Mouse (Mus musculus): ENCODE data around the gene Sema5a. TPM values are rescaled to one million over a fixed set of nuclear protein-coding genes. Genes with fewer than 3 reads are reported as not detected.

Gene Sema5a
- polyA plus RNA-seq, 1 experiment from 2014 or later, result 26.3 TPM

GRCm38 (mm10) chr15:32730839-32731238, 486.2 kb downstream of the Sema5a start:
- H3K9ac ChIP-seq, result no peak overlapping the region
- no peak for ATAC-seq (replicated peaks; ENCODE audit: low FRiP score)
- H3K4me2 ChIP-seq, result no peak overlapping the region
- no peak overlapping the region for H3K27ac ChIP-seq
- 28% methylated on average over 3 of the region's 3 CpGs for WGBS
- H3K9me3 ChIP-seq (replicated peaks), result no peaks in the 10 kb centered on the region
- no peak overlapping the region for H3K4me3 ChIP-seq (replicated peaks)
- no peaks in the 10 kb centered on the region for H3K36me3 ChIP-seq
- H3K4me1 ChIP-seq, result no peaks in the 10 kb centered on the region
- no peaks in the 10 kb centered on the region for H3K27me3 ChIP-seq

Other genes with a start within 250 kb of the Sema5a start
- gene Tas2r119, start 67.5 kb upstream of the Sema5a start, polyA plus RNA-seq (2015; fragmentation: Nextera tagmentation; extraction: Ambion mirVana), result not detected in 2 replicates

All from kidney, embryonic 15.5 days (tissue).